Mouse (Mus musculus): ENCODE results near the gene Vmn2r31.
"Not testable (repeated sequence)": the region's sequence is repeated elsewhere in the genome, so short reads cannot be mapped to it uniquely, and the experiment has no call there.

Gene Vmn2r31

GRCm38 (mm10) chr7:7399603-7400002 is at the start of gene Vmn2r31:
Gene Vmn2r31 (minus strand): TSS chr7:7399703.
- DNase-seq (ENCODE audit: low read depth in 1 of 2, low spot score in 2 of 2): not testable (repeated sequence)

GRCm38 (mm10) chr7:7374431-7374830 is 25.1 kb downstream of the Vmn2r31 start, which contains the start of gene Gm45783:
Gene Gm45783 (minus strand): TSS chr7:7374573.
- not testable (repeated sequence) for DNase-seq (ENCODE audit: low read depth in 1 of 2, low spot score in 2 of 2)

GRCm38 (mm10) chr7:7337509-7337908 is 62.0 kb downstream of the Vmn2r31 start, which contains the start of gene Vmn2r30:
Gene Vmn2r30 (minus strand): TSS chr7:7337609.
- DNase-seq (ENCODE audit: low read depth in 1 of 2, low spot score in 2 of 2): not testable (repeated sequence)
